Mouse (Mus musculus) testis, adult 2 months (tissue): ENCODE measurements around the gene Rprd2.

Source experiments
- CTCF ChIP-seq: fragments of 200-500 bp; IDR thresholded peaks from 2 replicates; pipeline ENCODE4 v1.5.1; 2012; ENCODE audit warnings: low read depth, mild to moderate bottlenecking, inconsistent platforms, low read length, moderate library complexity; ENCODE audit not compliant: control insufficient read depth, insufficient read depth, insufficient replicate concordance
- POLR2A ChIP-seq: fragments of 200-500 bp; IDR thresholded peaks from 2 replicates; pipeline ENCODE4 v1.6.1; 2012; ENCODE audit warnings: low read depth, mild to moderate bottlenecking, inconsistent platforms, low read length, moderate library complexity; ENCODE audit not compliant: control insufficient read depth

GRCm38 (mm10) chr3:95732744-95733521, 85.7 kb downstream of the Rprd2 start:
- no peak for TF ChIP-seq CTCF
- no peak for TF ChIP-seq POLR2A
